Mouse (Mus musculus) cerebellum, postnatal 25 days (tissue): Measurements from ENCODE around the gene Steap4.
"Not testable (repeated sequence)": the region's sequence is repeated elsewhere in the genome, so short reads cannot be mapped to it uniquely, and the experiment has no call there.

Experiments used
- DNase-seq, 2 experiments: peaks; one replicate each; pipeline ENCODE4 v3.0.0; 2021; ENCODE audit warnings: mixed read lengths in 2 of 2

Steap4 gene

GRCm38 (mm10) chr5:7991631-7992030 lies 31.4 kb downstream of the Steap4 start:
- not testable (repeated sequence) for DNase-seq

GRCm38 (mm10) chr5:7993766-7994165 lies 33.5 kb downstream of the Steap4 start:
- DNase-seq = no peak

GRCm38 (mm10) chr5:7995288-7995897 lies 35.1 kb downstream of the Steap4 start:
- DNase-seq = no peak

- DNase-seq = peak; percentile 18 to 26
Measured at GRCm38 (mm10) chr5:7996401-7997044, 36.3 kb downstream of the Steap4 start.

- DNase-seq = no peak
Measured at GRCm38 (mm10) chr5:7997086-7997485, 36.8 kb downstream of the Steap4 start.

GRCm38 (mm10) chr5:8000466-8000865 lies 40.2 kb downstream of the Steap4 start:
- DNase-seq = no peak

- no peak for DNase-seq
Measured at GRCm38 (mm10) chr5:8002827-8003226, 42.6 kb downstream of the Steap4 start.

GRCm38 (mm10) chr5:8013276-8013675 lies 53.0 kb downstream of the Steap4 start:
- no peak for DNase-seq
